In the genomic region with DNA sequence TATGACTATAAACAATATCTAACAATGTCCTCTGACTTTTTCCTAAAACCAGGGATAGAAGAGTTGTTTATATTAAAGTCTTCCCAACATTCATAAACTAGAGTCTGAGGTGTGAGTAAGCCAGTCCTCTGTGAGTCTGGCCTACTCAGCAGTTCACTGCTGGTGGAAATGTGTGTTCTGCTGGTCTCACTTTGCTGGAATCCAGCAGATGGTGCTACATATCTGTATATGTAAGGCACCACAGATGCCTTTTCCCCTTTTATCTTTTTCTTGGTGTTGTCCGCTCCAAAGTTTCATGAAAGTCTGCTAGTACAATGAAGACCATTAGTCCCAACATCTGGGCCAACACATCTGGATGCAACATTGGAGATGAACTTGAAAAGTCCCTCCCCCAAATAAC, we compare ENCODE assay signal across 12 mouse cellular contexts. TPM values are rescaled to one million over a fixed set of nuclear protein-coding genes. Genes with fewer than 3 reads are reported as not detected.
DNase-seq lines count a peak whose midpoint lies in the region; ATAC-seq lines count a peak whose summit lies in the region.
"Had no signal": no experiment of that assay in that cellular context is flagged by ENCODE, and none has a peak within 500 bp of the region (broad histone marks: within the 10 kb centered on the region; RNA-seq: fewer than 3 reads in every experiment).

No protein-coding gene starts in this region.

- ATAC-seq in frontal cortex, adult (ENCODE audit: low TSS enrichment), result peak; percentile 90
- no peak for ATAC-seq in erythroid progenitor cell, adult 5-6 weeks (replicated peaks; ENCODE audit: low FRiP score, poor library complexity, severe bottlenecking)
- ATAC-seq: liver, postnatal 0 days had no signal

- DNase-seq in frontal cortex, postnatal 25 days (ENCODE audit: low spot score in 2 of 2), result no peak
- peak; percentile 23 for DNase-seq in left cerebral cortex, adult 11 months (ENCODE audit: low spot score)
- DNase-seq in left cerebral cortex, adult 8-10 months (ENCODE audit: low spot score in 2 of 2), result no peak
- DNase-seq in right cerebral cortex, adult 2 months (ENCODE audit: low spot score in 2 of 2), result peak; percentile 25 to 30
- no peak for DNase-seq in right cerebral cortex, postnatal 14 days
- no peak for DNase-seq in thymus, postnatal 36 days
- DNase-seq: heart, adult 11 months; heart, postnatal 36 days; liver, postnatal 0 days; thymus, postnatal 4 days had no signal

RNA-seq across cellular contexts. Expression of gene Ccdc39, which starts 9.0 kb away (rescaled TPM):
- 10 to 100 TPM; 19.1 to 25.7 (median 20.2) TPM for total RNA-seq in left cerebral cortex, adult 8-10 months (2022)
- not detected in 2 replicates for total RNA-seq in erythroid progenitor cell, adult 5-6 weeks (2015; ENCODE audit: low replicate concordance)
- 0.26 TPM in 1 of 2 replicates, not detected in the other for total RNA-seq in erythroid progenitor cell, adult 5-6 weeks (2017; ENCODE audit: low replicate concordance)

RNA-seq across cellular contexts. Expression of gene Ttc14, which starts 53.4 kb away (rescaled TPM):
- total RNA-seq in left cerebral cortex, adult 8-10 months (2022), result 10 to 100 TPM; 54.3 to 73.9 (median 64.4) TPM
- total RNA-seq in erythroid progenitor cell, adult 5-6 weeks (2015; ENCODE audit: low replicate concordance), result 43.6 and 65.4 TPM in 2 replicates
- total RNA-seq in erythroid progenitor cell, adult 5-6 weeks (2017; ENCODE audit: low replicate concordance), result 114 and 143 TPM in 2 replicates

Comparison
In these comparisons a context has a peak if more than half of its experiments do, and no peak if none do; other contexts are left out.
1. DNase-seq: peak in left cerebral cortex, adult 11 months (single experiment) and right cerebral cortex, adult 2 months (2 of 2); none in frontal cortex, postnatal 25 days (0 of 2), left cerebral cortex, adult 8-10 months (0 of 2), right cerebral cortex, postnatal 14 days (single experiment) and thymus, postnatal 36 days (0 of 2).
2. RNA of gene Ccdc39, which starts 9.0 kb away (total RNA-seq): 19.1 to 25.7 TPM in left cerebral cortex, adult 8-10 months; 0.26 TPM in erythroid progenitor cell, adult 5-6 weeks; every median in the first group is over 10 times any median in the second.